Mouse (Mus musculus) spleen, postnatal 14 days (tissue): Measurements from ENCODE around the gene Vps45.
A peak's percentile ranks its signal among the peaks of the same experiment; 100 is the strongest.

Experiments used
- DNase-seq, 2 experiments: peaks; one replicate each; pipeline ENCODE4 v3.0.0; 2021 to 2022; ENCODE audit warnings: low spot score in 2 of 2

The Vps45 gene

GRCm38 (mm10) chr3:96038851-96039250 lies 19.4 kb downstream of the Vps45 start:
- DNase-seq = no peak

- DNase-seq = no peak
Observed at GRCm38 (mm10) chr3:96038156-96038555, 20.1 kb downstream of the Vps45 start.

- no peak for DNase-seq
Observed at GRCm38 (mm10) chr3:96036796-96037195, 21.5 kb downstream of the Vps45 start.

- no peak for DNase-seq
Observed at GRCm38 (mm10) chr3:96033046-96033445, 25.2 kb downstream of the Vps45 start.

GRCm38 (mm10) chr3:96032652-96033017 lies 25.6 kb downstream of the Vps45 start:
- no peak for DNase-seq

- DNase-seq = peak in 1 of 2 experiments; percentile 18
Observed at GRCm38 (mm10) chr3:96031991-96032651, 26.1 kb downstream of the Vps45 start.

- no peak for DNase-seq
Observed at GRCm38 (mm10) chr3:96029766-96030165, 28.5 kb downstream of the Vps45 start.

- no peak for DNase-seq
Observed at GRCm38 (mm10) chr3:96029336-96029735, 28.9 kb downstream of the Vps45 start.

- DNase-seq = no peak
Observed at GRCm38 (mm10) chr3:96027875-96028274, 30.4 kb downstream of the Vps45 start.

- DNase-seq = no peak
Observed at GRCm38 (mm10) chr3:96027145-96027544, 31.1 kb downstream of the Vps45 start.

GRCm38 (mm10) chr3:96021421-96022128 lies 36.7 kb downstream of the Vps45 start:
- no peak for DNase-seq

GRCm38 (mm10) chr3:96020735-96021134 lies 37.5 kb downstream of the Vps45 start:
- no peak for DNase-seq

- no peak for DNase-seq
Observed at GRCm38 (mm10) chr3:96017461-96017860, 40.8 kb downstream of the Vps45 start.

- DNase-seq = no peak
Observed at GRCm38 (mm10) chr3:96016257-96016889, 41.9 kb downstream of the Vps45 start.

GRCm38 (mm10) chr3:96015681-96016080 lies 42.6 kb downstream of the Vps45 start:
- no peak for DNase-seq

GRCm38 (mm10) chr3:96012805-96013204 lies 45.5 kb downstream of the Vps45 start:
- no peak for DNase-seq

- no peak for DNase-seq
Observed at GRCm38 (mm10) chr3:96008463-96008862, 49.8 kb downstream of the Vps45 start.

- no peak for DNase-seq
Observed at GRCm38 (mm10) chr3:96001560-96001959, 56.7 kb downstream of the Vps45 start.

GRCm38 (mm10) chr3:96000921-96001501 lies 57.3 kb downstream of the Vps45 start:
- no peak for DNase-seq

- no peak for DNase-seq
Observed at GRCm38 (mm10) chr3:96000080-96000632, 58.1 kb downstream of the Vps45 start.

GRCm38 (mm10) chr3:95999308-96000079 lies 58.8 kb downstream of the Vps45 start:
- DNase-seq = no peak
